Mouse (Mus musculus): ENCODE data around the gene Large2. TPM values are rescaled to one million over a fixed set of nuclear protein-coding genes. Genes with fewer than 3 reads are reported as not detected.

Large2 gene
- polyA plus RNA-seq, 1 experiment from 2014 or later = 2.0 TPM

DNA sequence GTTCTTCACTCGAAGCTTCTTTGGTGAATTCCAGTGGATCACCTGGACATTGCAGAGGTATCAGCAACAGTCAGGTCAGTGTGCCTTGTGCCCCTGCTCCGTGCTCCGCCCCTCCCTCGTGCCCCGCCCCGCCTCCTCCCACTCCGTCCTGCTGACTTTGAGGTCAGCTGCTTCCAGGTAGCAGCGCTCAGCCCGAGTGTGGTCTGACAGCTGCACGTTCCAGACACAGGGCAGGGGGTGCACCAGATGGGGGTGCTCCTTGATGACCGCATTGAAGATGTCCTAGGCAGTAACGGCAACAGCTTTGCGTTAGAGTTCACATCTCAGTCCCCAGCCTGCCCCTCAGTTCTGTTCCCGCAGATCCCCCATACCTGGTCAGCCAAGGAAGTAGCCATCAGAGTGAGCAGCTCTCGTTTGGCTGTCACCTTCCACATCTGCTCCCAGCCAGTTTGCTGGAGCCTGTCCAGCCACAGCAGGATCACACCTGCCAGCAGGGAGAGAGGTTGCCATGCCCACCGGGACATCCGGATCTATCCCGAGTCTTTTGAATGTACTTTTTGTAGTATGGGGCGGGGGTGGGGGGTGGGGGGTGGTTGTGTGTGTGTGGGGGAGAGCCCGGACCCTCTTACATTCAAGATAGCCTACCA is 7.2 kb downstream of the Large2 start:
- H3K4me3 ChIP-seq = no peak overlapping the region
- 0 out of 2 replicates have a peak, but pooled peaks cover 4% of the 10 kb centered on the region for H3K36me3 ChIP-seq
- H3K27me3 ChIP-seq (replicated peaks) = peaks cover 59% of the 10 kb centered on the region
- no peak overlapping the region for H3K27ac ChIP-seq
- no peak overlapping the region for H3K4me2 ChIP-seq
- ATAC-seq = no peak
- H3K4me1 ChIP-seq = peaks cover 19% of the 10 kb centered on the region
- H3K9ac ChIP-seq = no peak overlapping the region
- no peaks in the 10 kb centered on the region for H3K9me3 ChIP-seq (replicated peaks)
- WGBS (ENCODE audit: insufficient replicate concordance) = 25% methylated on average over 20 of the region's 20 CpGs

DNA sequence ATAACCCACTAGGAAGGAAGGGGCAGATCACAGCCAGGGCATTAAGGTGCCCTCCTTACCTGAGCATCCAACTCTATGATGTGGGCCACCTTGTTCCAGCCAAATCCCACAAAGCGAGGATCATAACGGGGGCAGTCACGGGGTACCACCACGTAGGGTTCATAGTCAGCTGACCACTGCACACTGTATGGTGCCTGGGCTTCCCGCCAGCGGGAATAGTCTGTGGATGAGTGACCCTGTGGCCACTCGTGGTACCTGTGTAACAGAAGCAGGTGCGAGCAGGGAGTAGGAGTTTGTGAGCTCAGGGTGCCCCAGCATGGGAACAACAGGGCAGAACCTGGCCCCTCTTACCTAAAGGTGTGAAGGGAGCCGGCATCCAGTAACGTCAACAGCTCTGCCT is 9.1 kb downstream of the Large2 start:
- H3K27me3 ChIP-seq (replicated peaks) = peaks cover 40% of the 10 kb centered on the region
- H3K4me3 ChIP-seq = no peak overlapping the region
- ATAC-seq = no peak
- no peak overlapping the region for H3K9ac ChIP-seq
- no peak overlapping the region for H3K27ac ChIP-seq
- no peaks in the 10 kb centered on the region for H3K9me3 ChIP-seq (replicated peaks)
- WGBS (ENCODE audit: insufficient replicate concordance) = 75% methylated on average over 10 of the region's 10 CpGs
- H3K36me3 ChIP-seq = peaks cover 6% of the 10 kb centered on the region; the same call in 1 of the 2 replicates
- no peak overlapping the region for H3K4me2 ChIP-seq
- peaks cover 9% of the 10 kb centered on the region for H3K4me1 ChIP-seq

DNA sequence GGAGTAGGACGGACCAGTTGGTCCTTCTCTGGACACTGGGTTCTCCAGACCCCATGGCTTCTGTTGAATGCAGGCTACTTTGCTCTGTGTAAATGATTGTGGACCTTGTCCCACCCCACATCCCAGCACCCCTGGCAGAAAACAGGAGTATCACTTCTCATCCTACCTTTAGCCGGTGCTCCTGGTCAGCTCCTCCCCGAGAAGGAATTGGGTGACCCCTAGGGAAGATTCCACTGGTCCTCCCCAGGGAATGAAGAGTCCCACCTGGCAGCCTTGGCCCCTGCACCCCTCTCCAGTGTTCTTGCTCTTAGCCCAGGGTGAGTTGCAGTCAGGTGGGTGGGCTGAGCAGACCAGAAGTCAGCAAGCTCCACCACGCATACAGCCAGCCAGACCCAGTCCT is 10.6 kb downstream of the Large2 start:
- peaks cover 25% of the 10 kb centered on the region for H3K27me3 ChIP-seq (replicated peaks)
- peaks cover 7% of the 10 kb centered on the region; the same call in 1 of the 2 replicates for H3K4me1 ChIP-seq
- ATAC-seq = no peak
- no peak overlapping the region for H3K4me3 ChIP-seq
- H3K27ac ChIP-seq = no peak overlapping the region
- H3K9me3 ChIP-seq (replicated peaks) = no peaks in the 10 kb centered on the region
- peaks cover 20% of the 10 kb centered on the region for H3K36me3 ChIP-seq
- no peak overlapping the region for H3K9ac ChIP-seq
- H3K4me2 ChIP-seq = no peak overlapping the region
- 85% methylated on average over 4 of the region's 4 CpGs for WGBS (ENCODE audit: insufficient replicate concordance)

DNA sequence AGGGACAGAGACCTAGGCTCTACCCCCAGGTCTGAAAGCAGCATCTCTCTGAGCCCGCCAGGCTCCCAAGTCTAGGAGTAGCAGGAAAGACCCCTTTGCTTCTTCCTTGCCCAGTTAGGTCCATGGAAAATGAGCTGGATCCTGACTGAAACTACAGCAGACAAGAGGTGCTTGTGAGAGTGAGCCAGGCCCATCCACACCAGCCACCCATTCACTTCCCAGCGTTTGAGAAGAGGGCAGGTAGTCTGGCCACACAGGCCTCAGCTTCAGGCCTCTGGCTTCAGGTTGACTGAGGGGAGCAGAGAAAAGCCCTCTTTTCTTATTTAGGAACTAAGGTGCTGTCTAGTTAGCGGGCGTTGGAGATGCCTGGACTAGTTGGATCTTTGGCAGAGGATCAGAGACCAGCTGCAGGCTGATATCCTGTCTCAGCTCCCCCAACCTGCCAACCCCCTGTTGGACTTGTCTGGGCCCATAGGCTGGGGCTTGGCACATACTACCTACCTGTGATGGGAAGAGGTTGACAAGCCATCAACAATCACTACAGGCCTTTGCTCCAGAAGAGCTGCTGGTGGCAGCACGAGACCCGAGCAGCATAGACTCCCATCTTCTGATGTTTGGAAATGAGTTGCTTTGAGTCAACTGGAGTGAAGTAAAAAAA is 12.0 kb downstream of the Large2 start:
- H3K9me3 ChIP-seq (replicated peaks) = no peaks in the 10 kb centered on the region
- ATAC-seq = no peak
- peaks cover 32% of the 10 kb centered on the region for H3K36me3 ChIP-seq
- H3K27ac ChIP-seq = no peak overlapping the region
- H3K4me3 ChIP-seq = no peak overlapping the region
- peaks cover 6% of the 10 kb centered on the region; the same call in 1 of the 2 replicates for H3K4me1 ChIP-seq
- H3K4me2 ChIP-seq = no peak overlapping the region
- no peak overlapping the region for H3K9ac ChIP-seq
- peaks cover 11% of the 10 kb centered on the region for H3K27me3 ChIP-seq (replicated peaks)
- 82% methylated on average over 6 of the region's 6 CpGs for WGBS (ENCODE audit: insufficient replicate concordance)

DNA sequence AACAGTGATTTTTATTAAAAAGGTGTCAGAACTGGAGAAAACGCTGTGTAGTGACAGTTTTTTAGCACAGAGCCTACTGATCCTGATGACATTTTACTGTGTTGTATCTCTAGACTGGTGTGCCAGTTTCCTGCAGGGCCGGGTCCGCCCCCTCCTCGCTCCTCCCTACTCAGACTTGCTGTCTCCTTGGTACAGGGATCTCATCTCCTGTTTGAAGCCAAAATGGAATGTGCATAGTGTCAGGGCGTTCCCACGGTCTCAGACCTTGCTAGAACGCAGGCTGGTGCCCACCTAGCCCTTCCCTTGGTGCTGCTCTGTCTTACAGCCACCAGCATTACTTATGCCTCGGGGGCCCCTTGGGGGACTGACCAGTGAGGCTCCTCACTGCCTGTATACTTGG is 12.9 kb downstream of the Large2 start:
- no peak for ATAC-seq
- Histone ChIP-seq H3K9me3 (replicated peaks) (no peaks in the 10 kb centered on the region), H3K36me3 (peaks cover 40% of the 10 kb centered on the region), H3K4me3 (no peak overlapping the region), H3K27ac (no peak overlapping the region), H3K9ac (no peak overlapping the region), H3K4me1 (no peaks in the 10 kb centered on the region), H3K4me2 (no peak overlapping the region), H3K27me3 (replicated peaks) (peaks cover 2% of the 10 kb centered on the region)
- 78% methylated on average over 8 of the region's 8 CpGs for WGBS (ENCODE audit: insufficient replicate concordance)

DNA sequence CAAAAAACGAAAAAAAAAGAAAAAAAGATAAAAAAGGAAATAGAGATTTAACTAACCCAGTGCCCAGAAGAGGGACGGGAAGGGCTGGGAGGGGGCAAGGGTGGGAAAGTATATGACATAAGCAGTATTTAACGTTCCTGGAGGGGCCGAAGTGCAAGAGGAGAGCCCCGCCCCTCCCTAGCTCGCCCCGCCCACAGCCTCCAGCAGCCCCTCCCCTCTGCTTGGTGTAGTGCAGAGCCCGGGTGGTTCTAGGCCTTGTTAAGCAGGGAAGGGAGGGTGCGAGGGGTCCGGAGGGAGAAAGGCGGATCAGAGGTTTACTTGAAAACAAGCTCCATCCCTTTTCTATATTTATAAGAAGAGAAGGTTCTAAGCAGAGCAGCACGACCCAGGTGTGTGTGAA is 13.8 kb downstream of the Large2 start:
- WGBS (ENCODE audit: insufficient replicate concordance) = 26% methylated on average over 12 of the region's 12 CpGs
- no peaks in the 10 kb centered on the region for H3K4me1 ChIP-seq
- no peaks in the 10 kb centered on the region for H3K9me3 ChIP-seq (replicated peaks)
- H3K36me3 ChIP-seq = peaks cover 40% of the 10 kb centered on the region
- H3K4me2 ChIP-seq = 0 out of 2 replicates have a peak overlapping the region, but pooled peaks have one; percentile 2
- ATAC-seq = peak; percentile 63; the same call in 1 of the 2 replicates
- H3K4me3 ChIP-seq = no peak overlapping the region
- H3K9ac ChIP-seq = no peak overlapping the region
- no peaks in the 10 kb centered on the region for H3K27me3 ChIP-seq (replicated peaks)
- no peak overlapping the region for H3K27ac ChIP-seq

DNA sequence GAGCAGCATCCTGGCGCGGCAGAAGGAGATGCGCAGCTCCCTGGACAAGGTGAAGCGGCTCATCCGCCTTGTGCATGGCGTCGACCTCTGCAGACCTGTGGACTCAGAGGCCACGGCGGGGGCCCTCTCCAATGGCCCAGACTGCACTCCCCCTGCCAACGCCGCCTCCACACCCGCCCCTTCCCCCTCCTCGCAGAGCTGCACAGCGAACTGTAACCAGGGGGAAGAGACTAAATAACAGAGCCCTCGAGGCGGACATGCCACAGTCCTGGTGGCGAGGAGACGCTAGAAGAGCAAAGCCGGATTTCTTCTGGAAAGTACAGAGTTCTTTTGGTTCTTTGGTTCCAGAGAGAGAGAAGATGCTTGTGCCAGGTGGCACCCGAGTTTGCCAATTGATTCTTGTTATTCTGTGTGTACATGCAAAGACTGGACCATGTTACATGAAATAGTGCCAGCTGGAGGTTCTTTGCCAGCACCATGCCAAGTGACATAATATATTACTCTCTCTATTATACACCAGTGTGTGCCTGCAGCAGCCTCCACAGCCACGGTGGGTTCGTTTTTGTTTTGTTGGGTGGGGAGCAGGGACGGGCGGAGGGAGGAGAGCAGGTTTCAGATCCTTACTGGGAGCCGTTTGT is 14.4 kb downstream of the Large2 start:
- 0 out of 2 replicates have a peak overlapping the region, but pooled peaks have one; percentile 2 for H3K4me2 ChIP-seq
- no peak for ATAC-seq
- no peaks in the 10 kb centered on the region for H3K27me3 ChIP-seq (replicated peaks)
- no peak overlapping the region for H3K9ac ChIP-seq
- no peak overlapping the region for H3K27ac ChIP-seq
- H3K4me3 ChIP-seq = no peak overlapping the region
- no peaks in the 10 kb centered on the region for H3K4me1 ChIP-seq
- WGBS (ENCODE audit: insufficient replicate concordance) = 76% methylated on average over 25 of the region's 25 CpGs
- peaks cover 40% of the 10 kb centered on the region for H3K36me3 ChIP-seq
- no peaks in the 10 kb centered on the region for H3K9me3 ChIP-seq (replicated peaks)

DNA sequence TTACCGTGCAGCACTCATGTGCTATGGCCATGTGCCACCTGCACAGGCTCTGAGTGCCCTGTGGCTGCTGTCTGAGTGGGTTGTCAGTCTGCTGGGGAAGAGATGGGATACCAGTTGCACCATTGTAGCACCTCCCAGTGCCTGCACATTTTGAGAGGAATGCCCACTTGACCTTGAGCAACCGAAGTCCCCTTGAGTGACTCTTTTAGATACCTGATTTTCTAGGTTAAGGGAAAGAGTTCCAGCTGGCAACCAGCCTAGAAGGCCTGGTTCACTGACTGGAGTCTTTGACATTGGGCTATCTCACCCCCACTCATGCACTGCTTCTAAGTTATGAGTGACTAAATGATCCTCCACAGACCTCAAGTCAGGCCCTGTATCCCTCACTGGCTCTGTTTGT is 15.4 kb downstream of the Large2 start:
- Histone ChIP-seq H3K9ac (no peak overlapping the region), H3K27me3 (replicated peaks) (no peaks in the 10 kb centered on the region), H3K4me3 (no peak overlapping the region), H3K4me1 (no peaks in the 10 kb centered on the region), H3K9me3 (replicated peaks) (no peaks in the 10 kb centered on the region), H3K36me3 (peaks cover 40% of the 10 kb centered on the region), H3K27ac (no peak overlapping the region), H3K4me2 (no peak overlapping the region)
- no peak for ATAC-seq
- 81% methylated on average over 2 of the region's 2 CpGs for WGBS (ENCODE audit: insufficient replicate concordance)

DNA sequence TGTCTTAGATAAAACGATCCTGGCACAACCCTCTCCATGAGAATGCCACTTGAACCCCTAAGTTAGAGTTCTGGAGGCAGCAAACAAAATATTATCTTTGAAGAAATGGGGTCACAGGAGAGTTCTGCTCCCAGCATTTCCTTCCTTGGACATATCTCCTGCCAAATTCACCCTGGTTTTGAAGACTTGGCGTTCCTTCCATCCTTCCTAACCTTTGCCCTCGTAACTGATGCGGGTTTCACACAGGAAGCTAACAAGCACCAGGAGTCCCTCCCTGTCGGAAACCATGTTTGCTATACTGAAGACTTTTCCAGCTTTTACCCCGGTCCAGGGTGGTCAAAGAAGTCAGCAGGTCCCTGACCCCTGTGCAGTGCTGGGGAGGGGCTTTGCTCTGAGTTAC is 20.4 kb downstream of the Large2 start:
- Histone ChIP-seq H3K9me3 (replicated peaks) (no peaks in the 10 kb centered on the region), H3K27ac (no peak overlapping the region), H3K4me1 (no peaks in the 10 kb centered on the region), H3K27me3 (replicated peaks) (no peaks in the 10 kb centered on the region), H3K4me3 (no peak overlapping the region), H3K9ac (no peak overlapping the region), H3K4me2 (no peak overlapping the region), H3K36me3 (peaks cover 36% of the 10 kb centered on the region)
- no peak for ATAC-seq
- 53% methylated on average over 6 of the region's 6 CpGs for WGBS (ENCODE audit: insufficient replicate concordance)

DNA sequence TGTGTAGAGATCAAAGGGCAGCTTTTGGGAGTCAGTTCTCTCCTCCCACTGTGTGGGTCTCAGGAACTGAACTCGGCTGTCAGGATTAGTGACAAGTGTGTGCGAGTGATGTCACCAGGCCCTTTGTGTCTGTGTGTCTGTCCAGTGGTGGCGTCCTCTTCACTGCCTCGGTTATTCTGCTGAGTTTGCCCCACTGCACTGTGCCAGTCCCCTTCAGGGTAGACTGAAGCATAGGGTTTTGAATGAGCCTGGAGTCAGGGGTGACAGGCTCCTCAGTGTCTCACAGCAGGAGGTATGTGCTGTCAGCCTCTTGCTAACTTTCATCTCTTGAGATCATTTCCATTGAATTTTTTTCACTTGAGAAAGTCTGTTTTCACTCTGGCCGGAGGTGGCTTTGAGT is 21.3 kb downstream of the Large2 start:
- Histone ChIP-seq H3K4me2 (no peak overlapping the region), H3K9me3 (replicated peaks) (no peaks in the 10 kb centered on the region), H3K4me1 (no peaks in the 10 kb centered on the region), H3K27ac (no peak overlapping the region), H3K9ac (no peak overlapping the region), H3K36me3 (peaks cover 29% of the 10 kb centered on the region), H3K27me3 (replicated peaks) (no peaks in the 10 kb centered on the region), H3K4me3 (no peak overlapping the region)
- 68% methylated on average over 5 of the region's 5 CpGs for WGBS (ENCODE audit: insufficient replicate concordance)
- no peak for ATAC-seq

DNA sequence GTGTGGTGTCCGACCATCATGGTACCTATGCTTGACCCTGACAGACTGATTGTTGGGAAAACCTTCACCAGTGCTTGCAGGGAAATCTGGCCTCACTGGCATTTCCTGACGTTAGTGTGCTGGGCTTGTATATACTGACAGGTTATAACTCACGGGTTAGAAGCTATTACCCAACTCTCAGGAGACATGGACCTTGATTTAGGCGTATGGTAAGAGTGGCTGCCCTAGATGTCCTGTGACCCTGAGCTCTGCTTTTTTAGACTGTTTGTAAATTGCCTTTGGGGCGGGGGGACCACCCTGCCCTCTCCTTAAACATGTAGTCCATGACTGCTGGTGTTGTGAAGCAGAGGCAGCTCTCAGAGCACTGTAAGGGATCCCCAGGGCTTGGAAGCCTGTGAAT is 24.0 kb downstream of the Large2 start:
- no peaks in the 10 kb centered on the region for H3K9me3 ChIP-seq (replicated peaks)
- 52% methylated on average over 5 of the region's 5 CpGs for WGBS (ENCODE audit: insufficient replicate concordance)
- H3K27me3 ChIP-seq (replicated peaks) = no peaks in the 10 kb centered on the region
- H3K4me3 ChIP-seq = no peak overlapping the region
- H3K27ac ChIP-seq = no peak overlapping the region
- no peaks in the 10 kb centered on the region for H3K4me1 ChIP-seq
- H3K4me2 ChIP-seq = no peak overlapping the region
- no peak for ATAC-seq
- no peak overlapping the region for H3K9ac ChIP-seq
- peaks cover 21% of the 10 kb centered on the region for H3K36me3 ChIP-seq
